Mouse (Mus musculus): ENCODE results near the gene Whrn. TPM values are rescaled to one million over a fixed set of nuclear protein-coding genes. Genes with fewer than 3 reads are reported as not detected.

The Whrn gene
- polyA plus RNA-seq, 1 experiment, result not detected

- TF ChIP-seq CTCF (IDR thresholded peaks at IDR 0.05; ENCODE audit: low read depth, low read length), result no peak
- TF ChIP-seq POLR2A (IDR thresholded peaks at IDR 0.05; ENCODE audit: borderline replicate concordance, low read depth, low read length), result no peak
- Histone ChIP-seq H3K4me3 (ENCODE audit: insufficient read depth, low read length) (peak overlapping the region; percentile 52), H3K27ac (ENCODE audit: insufficient read depth, low read depth, low read length) (no peak overlapping the region), H3K4me1 (ENCODE audit: control insufficient read depth, insufficient read depth, low read length) (peaks cover 2% of the 10 kb centered on the region; the same call in 1 of the 2 replicates)
These were observed 550 bp downstream of the Whrn start for GRCm38 (mm10) chr4:63494967-63495914.

- TF ChIP-seq POLR2A (IDR thresholded peaks at IDR 0.05; ENCODE audit: borderline replicate concordance, low read depth, low read length) (no peak), CTCF (IDR thresholded peaks at IDR 0.05; ENCODE audit: low read depth, low read length) (no peak)
- peaks cover 2% of the 10 kb centered on the region; the same call in 1 of the 2 replicates for H3K4me1 ChIP-seq (ENCODE audit: control insufficient read depth, insufficient read depth, low read length)
- H3K27ac ChIP-seq (ENCODE audit: insufficient read depth, low read depth, low read length), result no peak overlapping the region
- H3K4me3 ChIP-seq (ENCODE audit: insufficient read depth, low read length), result no peak overlapping the region
These were observed 1.3 kb downstream of the Whrn start for GRCm38 (mm10) chr4:63494401-63494966.

- no peak overlapping the region for H3K27ac ChIP-seq (ENCODE audit: insufficient read depth, low read depth, low read length)
- TF ChIP-seq CTCF (IDR thresholded peaks at IDR 0.05; ENCODE audit: low read depth, low read length) (no peak), POLR2A (IDR thresholded peaks at IDR 0.05; ENCODE audit: borderline replicate concordance, low read depth, low read length) (no peak)
- peaks cover 2% of the 10 kb centered on the region; the same call in 1 of the 2 replicates for H3K4me1 ChIP-seq (ENCODE audit: control insufficient read depth, insufficient read depth, low read length)
- no peak overlapping the region for H3K4me3 ChIP-seq (ENCODE audit: insufficient read depth, low read length)
These were observed 2.3 kb downstream of the Whrn start for GRCm38 (mm10) chr4:63493351-63494121.

GRCm38 (mm10) chr4:63491521-63491920, 4.3 kb downstream of the Whrn start:
- TF ChIP-seq POLR2A (IDR thresholded peaks at IDR 0.05; ENCODE audit: borderline replicate concordance, low read depth, low read length) (no peak), CTCF (IDR thresholded peaks at IDR 0.05; ENCODE audit: low read depth, low read length) (no peak)
- no peak overlapping the region for H3K27ac ChIP-seq (ENCODE audit: insufficient read depth, low read depth, low read length)
- H3K4me1 ChIP-seq (ENCODE audit: control insufficient read depth, insufficient read depth, low read length), result peaks cover 2% of the 10 kb centered on the region; the same call in 1 of the 2 replicates
- H3K4me3 ChIP-seq (ENCODE audit: insufficient read depth, low read length), result no peak overlapping the region

- H3K27ac ChIP-seq (ENCODE audit: insufficient read depth, low read depth, low read length), result no peak overlapping the region
- H3K4me1 ChIP-seq (ENCODE audit: control insufficient read depth, insufficient read depth, low read length), result no peaks in the 10 kb centered on the region
- TF ChIP-seq POLR2A (IDR thresholded peaks at IDR 0.05; ENCODE audit: borderline replicate concordance, low read depth, low read length), result no peak
- no peak overlapping the region for H3K4me3 ChIP-seq (ENCODE audit: insufficient read depth, low read length)
These were observed 5.6 kb downstream of the Whrn start for GRCm38 (mm10) chr4:63490146-63490545.

GRCm38 (mm10) chr4:63489676-63490075, 6.1 kb downstream of the Whrn start:
- TF ChIP-seq CTCF (IDR thresholded peaks at IDR 0.05; ENCODE audit: low read depth, low read length) (no peak), POLR2A (IDR thresholded peaks at IDR 0.05; ENCODE audit: borderline replicate concordance, low read depth, low read length) (no peak)
- Histone ChIP-seq H3K4me1 (ENCODE audit: control insufficient read depth, insufficient read depth, low read length) (no peaks in the 10 kb centered on the region), H3K27ac (ENCODE audit: insufficient read depth, low read depth, low read length) (no peak overlapping the region), H3K4me3 (ENCODE audit: insufficient read depth, low read length) (no peak overlapping the region)

DNA sequence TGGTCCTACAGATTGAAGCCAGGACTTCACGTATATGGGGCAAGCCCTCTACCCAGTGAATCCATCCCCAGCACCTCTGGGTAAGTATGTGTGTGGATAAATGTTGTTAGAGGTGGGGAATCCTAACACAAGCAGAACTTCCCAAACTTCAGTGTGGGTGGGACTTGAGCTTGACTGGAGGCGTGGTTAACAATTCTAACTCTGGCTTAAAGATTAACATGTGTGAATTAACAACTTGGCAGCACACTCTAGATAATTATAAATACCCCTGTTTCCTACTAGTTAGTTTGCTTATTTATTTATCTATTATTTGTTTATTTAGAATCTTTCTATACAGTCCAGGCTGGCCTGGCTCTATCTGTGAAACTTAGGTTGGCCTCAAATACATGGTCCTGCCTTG, 7.9 kb downstream of the Whrn start:
- no peak overlapping the region for H3K27ac ChIP-seq (ENCODE audit: insufficient read depth, low read depth, low read length)
- no peaks in the 10 kb centered on the region for H3K4me1 ChIP-seq (ENCODE audit: control insufficient read depth, insufficient read depth, low read length)
- H3K4me3 ChIP-seq (ENCODE audit: insufficient read depth, low read length), result no peak overlapping the region
- no peak for TF ChIP-seq POLR2A (IDR thresholded peaks at IDR 0.05; ENCODE audit: borderline replicate concordance, low read depth, low read length)
- TF ChIP-seq CTCF (IDR thresholded peaks at IDR 0.05; ENCODE audit: low read depth, low read length), result no peak

GRCm38 (mm10) chr4:63487256-63487655, 8.5 kb downstream of the Whrn start:
- no peak for TF ChIP-seq POLR2A (IDR thresholded peaks at IDR 0.05; ENCODE audit: borderline replicate concordance, low read depth, low read length)
- TF ChIP-seq CTCF (IDR thresholded peaks at IDR 0.05; ENCODE audit: low read depth, low read length), result no peak
- Histone ChIP-seq H3K27ac (ENCODE audit: insufficient read depth, low read depth, low read length) (no peak overlapping the region), H3K4me3 (ENCODE audit: insufficient read depth, low read length) (no peak overlapping the region), H3K4me1 (ENCODE audit: control insufficient read depth, insufficient read depth, low read length) (no peaks in the 10 kb centered on the region)

DNA sequence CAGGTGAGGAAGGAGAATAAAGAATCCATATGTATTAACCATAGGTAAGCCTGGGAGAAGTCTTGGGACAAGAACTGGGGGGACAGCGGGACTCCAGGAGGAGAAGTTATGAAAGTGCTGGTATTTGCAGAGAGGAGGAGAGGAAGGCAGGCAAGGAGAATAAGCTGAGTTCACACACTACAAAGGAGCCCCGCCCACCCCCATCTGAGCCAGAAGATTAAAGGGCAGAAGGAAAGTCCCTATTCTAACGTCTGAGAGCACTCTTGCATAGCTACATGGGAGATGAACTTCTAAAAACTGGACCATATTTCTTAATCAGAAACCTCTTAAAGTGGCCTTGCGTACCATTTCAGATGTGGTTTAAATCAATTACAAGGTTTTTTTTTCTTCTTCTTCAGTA, 9.3 kb downstream of the Whrn start:
- Histone ChIP-seq H3K27ac (ENCODE audit: insufficient read depth, low read depth, low read length) (no peak overlapping the region), H3K4me3 (ENCODE audit: insufficient read depth, low read length) (no peak overlapping the region), H3K4me1 (ENCODE audit: control insufficient read depth, insufficient read depth, low read length) (no peaks in the 10 kb centered on the region)
- no peak for TF ChIP-seq POLR2A (IDR thresholded peaks at IDR 0.05; ENCODE audit: borderline replicate concordance, low read depth, low read length)
- TF ChIP-seq CTCF (IDR thresholded peaks at IDR 0.05; ENCODE audit: low read depth, low read length), result no peak

Data from bone marrow macrophage, adult 2 months (primary cell).